Mouse (Mus musculus) C2C12 (cell line): ENCODE results near the gene Plce1.

Experiments
- CTCF ChIP-seq: IDR thresholded peaks from one replicate; pipeline ENCODE4 v1.5.1; 2011; ENCODE audit not compliant: control insufficient read depth, insufficient read depth, insufficient read length
- MAX ChIP-seq: IDR thresholded peaks from one replicate; pipeline ENCODE4 v1.6.1; 2011; ENCODE audit warnings: mild to moderate bottlenecking, control low read depth
- MYOD1 ChIP-seq: IDR thresholded peaks from one replicate; pipeline ENCODE4 v1.6.1; 2011; ENCODE audit warnings: low read depth; ENCODE audit not compliant: control insufficient read depth, insufficient read length
- MYOG ChIP-seq: IDR thresholded peaks from one replicate; pipeline ENCODE4 v1.6.1; 2011; ENCODE audit not compliant: control insufficient read depth, insufficient read length; ENCODE audit errors: extremely low read depth

DNA sequence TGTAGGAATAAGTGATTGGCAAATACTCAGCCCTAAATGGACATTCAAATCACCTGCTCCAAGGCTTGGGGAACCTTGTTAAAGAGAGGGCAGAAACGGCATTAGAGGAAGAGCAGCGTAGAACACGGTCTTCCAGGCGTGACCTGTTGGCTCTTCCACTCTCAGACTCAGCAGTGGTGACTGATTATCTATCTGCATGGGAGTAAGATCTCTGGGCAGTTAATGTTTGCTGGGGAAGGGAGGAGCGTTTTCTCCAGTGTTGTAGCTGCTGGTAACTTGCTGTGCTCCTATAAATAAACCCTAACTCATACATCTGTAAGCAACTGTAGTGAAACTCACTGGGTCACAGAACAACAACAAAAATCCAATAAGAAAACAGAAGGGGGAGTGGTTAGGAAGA, 108.6 kb downstream of the Plce1 start:
- TF ChIP-seq MYOG: no peak
- TF ChIP-seq CTCF: no peak
- no peak for TF ChIP-seq MAX
- no peak for TF ChIP-seq MYOD1
